Mouse (Mus musculus): ENCODE data around the gene Hlcs. TPM values are rescaled to one million over a fixed set of nuclear protein-coding genes. Genes with fewer than 3 reads are reported as not detected.
A peak's percentile ranks its signal among the peaks of the same experiment; 100 is the strongest.

Hlcs gene
- polyA plus RNA-seq, 1 experiment from 2014 or later, result 4.0 TPM

- DNase-seq (ENCODE audit: low spot score), result peak; percentile 74
- no peaks in the 10 kb centered on the region for H3K36me3 ChIP-seq (ENCODE audit: control insufficient read depth, insufficient read depth, low read length)
- H3K9me3 ChIP-seq (replicated peaks; ENCODE audit: control insufficient read depth, low read length), result no peaks in the 10 kb centered on the region
- no peak overlapping the region for H3K4me3 ChIP-seq (ENCODE audit: low read depth, low read length)
- H3K4me1 ChIP-seq (ENCODE audit: control insufficient read depth, insufficient read depth, low read length), result peaks cover 21% of the 10 kb centered on the region
- 33% methylated on average over 5 of the region's 5 CpGs for WGBS
- H3K4me2 ChIP-seq (ENCODE audit: low read length), result no peak overlapping the region
- H3K9ac ChIP-seq (ENCODE audit: low read length), result no peak overlapping the region
- ATAC-seq, result peak; percentile 74
- no peak overlapping the region for H3K27ac ChIP-seq (ENCODE audit: low read depth, low read length)
- H3K27me3 ChIP-seq (replicated peaks; ENCODE audit: control insufficient read depth, insufficient read depth, low read length), result peaks cover 18% of the 10 kb centered on the region
These were observed 17.1 kb upstream of the Hlcs start for GRCm38 (mm10) chr16:94330429-94330828.

GRCm38 (mm10) chr16:94328881-94329867 lies 15.8 kb upstream of the Hlcs start:
- Histone ChIP-seq H3K27ac (ENCODE audit: low read depth, low read length) (no peak overlapping the region), H3K4me2 (ENCODE audit: low read length) (peak overlapping the region; percentile 66), H3K4me3 (ENCODE audit: low read depth, low read length) (peak overlapping the region; percentile 37; the same call in 1 of the 2 replicates), H3K4me1 (ENCODE audit: control insufficient read depth, insufficient read depth, low read length) (peaks cover 21% of the 10 kb centered on the region), H3K36me3 (ENCODE audit: control insufficient read depth, insufficient read depth, low read length) (no peaks in the 10 kb centered on the region), H3K9me3 (replicated peaks; ENCODE audit: control insufficient read depth, low read length) (no peaks in the 10 kb centered on the region), H3K9ac (ENCODE audit: low read length) (no peak overlapping the region), H3K27me3 (replicated peaks; ENCODE audit: control insufficient read depth, insufficient read depth, low read length) (peaks cover 18% of the 10 kb centered on the region)
- 7% methylated on average over 25 of the region's 25 CpGs for whole genome bisulfite sequencing
- ATAC-seq, result peak; percentile 56; the same call in 1 of the 2 replicates
- peak; percentile 30 for DNase-seq (ENCODE audit: low spot score)

GRCm38 (mm10) chr16:94327781-94328711 lies 14.7 kb upstream of the Hlcs start, which contains the start of gene Ripply3:
Gene Ripply3 (plus strand): TSS chr16:94328420.
- no peak within 1 kb of the TSS for H3K27ac ChIP-seq (ENCODE audit: low read depth, low read length)
- peak within 1 kb of the TSS; percentile 37 for H3K4me3 ChIP-seq (ENCODE audit: low read depth, low read length)
- H3K4me2 ChIP-seq (ENCODE audit: low read length), result peak within 1 kb of the TSS; percentile 66
- WGBS, result 1% methylated on average over 63 of the region's 63 CpGs
- H3K4me1 ChIP-seq (ENCODE audit: control insufficient read depth, insufficient read depth, low read length), result peaks cover 21% of the 10 kb centered on the region
- peaks cover 18% of the 10 kb centered on the region for H3K27me3 ChIP-seq (replicated peaks; ENCODE audit: control insufficient read depth, insufficient read depth, low read length)
- DNase-seq (ENCODE audit: low spot score) (peak; percentile 25), ATAC-seq (peak; percentile 54; the same call in 1 of the 2 replicates)
- H3K9ac ChIP-seq (ENCODE audit: low read length), result peak within 1 kb of the TSS; percentile 60
- no peaks in the 10 kb centered on the region for H3K36me3 ChIP-seq (ENCODE audit: control insufficient read depth, insufficient read depth, low read length)
- no peaks in the 10 kb centered on the region for H3K9me3 ChIP-seq (replicated peaks; ENCODE audit: control insufficient read depth, low read length)

- H3K36me3 ChIP-seq (ENCODE audit: control insufficient read depth, insufficient read depth, low read length), result no peaks in the 10 kb centered on the region
- no peak overlapping the region for H3K9ac ChIP-seq (ENCODE audit: low read length)
- no peak for ATAC-seq
- WGBS, result 89% methylated on average over 3 of the region's 3 CpGs
- H3K4me3 ChIP-seq (ENCODE audit: low read depth, low read length), result no peak overlapping the region
- H3K27ac ChIP-seq (ENCODE audit: low read depth, low read length), result no peak overlapping the region
- H3K4me2 ChIP-seq (ENCODE audit: low read length), result no peak overlapping the region
- H3K27me3 ChIP-seq (replicated peaks; ENCODE audit: control insufficient read depth, insufficient read depth, low read length), result peaks cover 18% of the 10 kb centered on the region
- no peaks in the 10 kb centered on the region for H3K9me3 ChIP-seq (replicated peaks; ENCODE audit: control insufficient read depth, low read length)
- peaks cover 21% of the 10 kb centered on the region for H3K4me1 ChIP-seq (ENCODE audit: control insufficient read depth, insufficient read depth, low read length)
- no peak for DNase-seq (ENCODE audit: low spot score)
These were observed 12.6 kb upstream of the Hlcs start for GRCm38 (mm10) chr16:94326008-94326407.

- H3K27ac ChIP-seq (ENCODE audit: low read depth, low read length), result no peak overlapping the region
- H3K4me3 ChIP-seq (ENCODE audit: low read depth, low read length), result no peak overlapping the region
- H3K4me1 ChIP-seq (ENCODE audit: control insufficient read depth, insufficient read depth, low read length), result peaks cover 9% of the 10 kb centered on the region
- H3K9me3 ChIP-seq (replicated peaks; ENCODE audit: control insufficient read depth, low read length), result no peaks in the 10 kb centered on the region
- no peak overlapping the region for H3K4me2 ChIP-seq (ENCODE audit: low read length)
- DNase-seq (ENCODE audit: low spot score), result no peak
- peaks cover 15% of the 10 kb centered on the region for H3K27me3 ChIP-seq (replicated peaks; ENCODE audit: control insufficient read depth, insufficient read depth, low read length)
- no peak for ATAC-seq
- 81% methylated on average over 5 of the region's 5 CpGs for WGBS
- H3K9ac ChIP-seq (ENCODE audit: low read length), result no peak overlapping the region
- no peaks in the 10 kb centered on the region for H3K36me3 ChIP-seq (ENCODE audit: control insufficient read depth, insufficient read depth, low read length)
These were observed 10.3 kb upstream of the Hlcs start for GRCm38 (mm10) chr16:94323681-94324080.

GRCm38 (mm10) chr16:94320223-94320622 lies 6.9 kb upstream of the Hlcs start:
- H3K27me3 ChIP-seq (replicated peaks; ENCODE audit: control insufficient read depth, insufficient read depth, low read length), result no peaks in the 10 kb centered on the region
- ATAC-seq (no peak), DNase-seq (ENCODE audit: low spot score) (no peak)
- no peaks in the 10 kb centered on the region for H3K9me3 ChIP-seq (replicated peaks; ENCODE audit: control insufficient read depth, low read length)
- no peak overlapping the region for H3K4me3 ChIP-seq (ENCODE audit: low read depth, low read length)
- no peak overlapping the region for H3K27ac ChIP-seq (ENCODE audit: low read depth, low read length)
- H3K36me3 ChIP-seq (ENCODE audit: control insufficient read depth, insufficient read depth, low read length), result no peaks in the 10 kb centered on the region
- no peak overlapping the region for H3K9ac ChIP-seq (ENCODE audit: low read length)
- 84% methylated on average over 5 of the region's 5 CpGs for WGBS
- H3K4me2 ChIP-seq (ENCODE audit: low read length), result no peak overlapping the region
- no peaks in the 10 kb centered on the region for H3K4me1 ChIP-seq (ENCODE audit: control insufficient read depth, insufficient read depth, low read length)

GRCm38 (mm10) chr16:94317752-94318151 lies 4.4 kb upstream of the Hlcs start:
- no peaks in the 10 kb centered on the region for H3K36me3 ChIP-seq (ENCODE audit: control insufficient read depth, insufficient read depth, low read length)
- no peak overlapping the region for H3K4me3 ChIP-seq (ENCODE audit: low read depth, low read length)
- no peak overlapping the region for H3K27ac ChIP-seq (ENCODE audit: low read depth, low read length)
- no peak for DNase-seq (ENCODE audit: low spot score)
- WGBS, result 84% methylated on average over 5 of the region's 5 CpGs
- no peak overlapping the region for H3K4me2 ChIP-seq (ENCODE audit: low read length)
- no peak for ATAC-seq
- no peak overlapping the region for H3K9ac ChIP-seq (ENCODE audit: low read length)
- H3K9me3 ChIP-seq (replicated peaks; ENCODE audit: control insufficient read depth, low read length), result no peaks in the 10 kb centered on the region
- H3K27me3 ChIP-seq (replicated peaks; ENCODE audit: control insufficient read depth, insufficient read depth, low read length), result no peaks in the 10 kb centered on the region
- H3K4me1 ChIP-seq (ENCODE audit: control insufficient read depth, insufficient read depth, low read length), result peaks cover 8% of the 10 kb centered on the region; the same call in 1 of the 2 replicates

GRCm38 (mm10) chr16:94315215-94315614 lies 1.8 kb upstream of the Hlcs start:
- Histone ChIP-seq H3K4me2 (ENCODE audit: low read length) (no peak overlapping the region), H3K27me3 (replicated peaks; ENCODE audit: control insufficient read depth, insufficient read depth, low read length) (no peaks in the 10 kb centered on the region), H3K9ac (ENCODE audit: low read length) (no peak overlapping the region), H3K9me3 (replicated peaks; ENCODE audit: control insufficient read depth, low read length) (no peaks in the 10 kb centered on the region), H3K4me3 (ENCODE audit: low read depth, low read length) (no peak overlapping the region), H3K36me3 (ENCODE audit: control insufficient read depth, insufficient read depth, low read length) (no peaks in the 10 kb centered on the region), H3K27ac (ENCODE audit: low read depth, low read length) (no peak overlapping the region), H3K4me1 (ENCODE audit: control insufficient read depth, insufficient read depth, low read length) (peaks cover 14% of the 10 kb centered on the region)
- ATAC-seq, result no peak
- DNase-seq (ENCODE audit: low spot score), result no peak
- 38% methylated on average over 1 of the region's 1 CpGs for WGBS
